Mouse (Mus musculus): ENCODE data around the gene Gm3238. TPM values are rescaled to one million over a fixed set of nuclear protein-coding genes. Genes with fewer than 3 reads are reported as not detected.
"Not testable (repeated sequence)": the region's sequence is repeated elsewhere in the genome, so short reads cannot be mapped to it uniquely, and the experiment has no call there.

Gm3238 gene
- polyA plus RNA-seq, 1 experiment from 2014 or later: not detected

GRCm38 (mm10) chr10:77797677-77798076, 26.6 kb upstream of the Gm3238 start:
- H3K9me3 ChIP-seq (ENCODE audit: control insufficient read depth, low read length): no peaks in the 10 kb centered on the region
- H3K27ac ChIP-seq (ENCODE audit: low read depth, low read length): no peak overlapping the region
- H3K4me2 ChIP-seq: no peak overlapping the region
- no peaks in the 10 kb centered on the region for H3K27me3 ChIP-seq (ENCODE audit: control insufficient read depth, insufficient read depth, low read length)
- ATAC-seq (ENCODE audit: low FRiP score): no peak
- peaks cover 2% of the 10 kb centered on the region; the same call in 1 of the 2 replicates for H3K4me1 ChIP-seq (ENCODE audit: control insufficient read depth, insufficient read depth, low read length)
- H3K36me3 ChIP-seq (ENCODE audit: control insufficient read depth, insufficient read depth, low read length): no peaks in the 10 kb centered on the region
- WGBS: 19% methylated on average over 3 of the region's 3 CpGs
- no peak overlapping the region for H3K9ac ChIP-seq (ENCODE audit: low read length)
- no peak overlapping the region for H3K4me3 ChIP-seq (ENCODE audit: low read depth, low read length)
- DNase-seq (ENCODE audit: low spot score, missing footprints): peak; percentile 85

GRCm38 (mm10) chr10:77794976-77795375, 23.9 kb upstream of the Gm3238 start, which contains the start of gene Gm9639:
TSS of gene Gm9639 (minus strand) at chr10:77795076.
- Histone ChIP-seq H3K9me3 (ENCODE audit: control insufficient read depth, low read length) (no peaks in the 10 kb centered on the region), H3K27me3 (ENCODE audit: control insufficient read depth, insufficient read depth, low read length) (no peaks in the 10 kb centered on the region), H3K27ac (ENCODE audit: low read depth, low read length) (no peak within 1 kb of the TSS), H3K36me3 (ENCODE audit: control insufficient read depth, insufficient read depth, low read length) (no peaks in the 10 kb centered on the region), H3K4me1 (ENCODE audit: control insufficient read depth, insufficient read depth, low read length) (peaks cover 2% of the 10 kb centered on the region; the same call in 1 of the 2 replicates), H3K9ac (ENCODE audit: low read length) (no peak within 1 kb of the TSS), H3K4me3 (ENCODE audit: low read depth, low read length) (no peak within 1 kb of the TSS), H3K4me2 (no peak within 1 kb of the TSS)
- whole genome bisulfite sequencing: 64% methylated on average over 2 of the region's 2 CpGs
- ATAC-seq (ENCODE audit: low FRiP score) (no peak), DNase-seq (ENCODE audit: low spot score, missing footprints) (peak; percentile 51)

GRCm38 (mm10) chr10:77788621-77789020, 17.5 kb upstream of the Gm3238 start:
- Histone ChIP-seq H3K27ac (ENCODE audit: low read depth, low read length) (no peak overlapping the region), H3K4me2 (no peak overlapping the region), H3K9me3 (ENCODE audit: control insufficient read depth, low read length) (no peaks in the 10 kb centered on the region), H3K9ac (ENCODE audit: low read length) (no peak overlapping the region), H3K27me3 (ENCODE audit: control insufficient read depth, insufficient read depth, low read length) (no peaks in the 10 kb centered on the region), H3K36me3 (ENCODE audit: control insufficient read depth, insufficient read depth, low read length) (no peaks in the 10 kb centered on the region), H3K4me1 (ENCODE audit: control insufficient read depth, insufficient read depth, low read length) (no peaks in the 10 kb centered on the region), H3K4me3 (ENCODE audit: low read depth, low read length) (no peak overlapping the region)
- peak; percentile 76 for DNase-seq (ENCODE audit: low spot score, missing footprints)
- WGBS: 88% methylated on average over 2 of the region's 2 CpGs
- no peak for ATAC-seq (ENCODE audit: low FRiP score)

- not testable (repeated sequence) for H3K27me3 ChIP-seq (ENCODE audit: control insufficient read depth, insufficient read depth, low read length); DNase-seq (ENCODE audit: low spot score, missing footprints); H3K4me1 ChIP-seq (ENCODE audit: control insufficient read depth, insufficient read depth, low read length); H3K4me3 ChIP-seq (ENCODE audit: low read depth, low read length); ATAC-seq (ENCODE audit: low FRiP score); H3K36me3 ChIP-seq (ENCODE audit: control insufficient read depth, insufficient read depth, low read length); H3K9ac ChIP-seq (ENCODE audit: low read length); H3K4me2 ChIP-seq; H3K27ac ChIP-seq (ENCODE audit: low read depth, low read length); H3K9me3 ChIP-seq (ENCODE audit: control insufficient read depth, low read length)
- WGBS: no CpG with 5 or more reads among the region's 1 CpGs
Measured at GRCm38 (mm10) chr10:77787876-77788275, 16.8 kb upstream of the Gm3238 start, which contains the start of gene Gm7137. TSS of gene Gm7137 (minus strand) at chr10:77788200.

GRCm38 (mm10) chr10:77783396-77783795, 12.3 kb upstream of the Gm3238 start:
- H3K27ac ChIP-seq (ENCODE audit: low read depth, low read length); H3K9me3 ChIP-seq (ENCODE audit: control insufficient read depth, low read length); H3K4me3 ChIP-seq (ENCODE audit: low read depth, low read length); H3K4me1 ChIP-seq (ENCODE audit: control insufficient read depth, insufficient read depth, low read length); H3K4me2 ChIP-seq; ATAC-seq (ENCODE audit: low FRiP score); DNase-seq (ENCODE audit: low spot score, missing footprints); H3K27me3 ChIP-seq (ENCODE audit: control insufficient read depth, insufficient read depth, low read length); H3K9ac ChIP-seq (ENCODE audit: low read length); H3K36me3 ChIP-seq (ENCODE audit: control insufficient read depth, insufficient read depth, low read length): not testable (repeated sequence)
- WGBS: 100% methylated on average over 1 of the region's 3 CpGs

GRCm38 (mm10) chr10:77782442-77782841, 11.3 kb upstream of the Gm3238 start, which contains the start of gene Gm3250:
TSS of gene Gm3250 (minus strand) at chr10:77782542.
- ATAC-seq (ENCODE audit: low FRiP score); DNase-seq (ENCODE audit: low spot score, missing footprints); H3K27me3 ChIP-seq (ENCODE audit: control insufficient read depth, insufficient read depth, low read length); H3K36me3 ChIP-seq (ENCODE audit: control insufficient read depth, insufficient read depth, low read length); H3K9me3 ChIP-seq (ENCODE audit: control insufficient read depth, low read length); H3K4me1 ChIP-seq (ENCODE audit: control insufficient read depth, insufficient read depth, low read length); H3K4me2 ChIP-seq; H3K9ac ChIP-seq (ENCODE audit: low read length); H3K4me3 ChIP-seq (ENCODE audit: low read depth, low read length); H3K27ac ChIP-seq (ENCODE audit: low read depth, low read length): not testable (repeated sequence)
- WGBS: no CpG with 5 or more reads among the region's 1 CpGs

- not testable (repeated sequence) for H3K9ac ChIP-seq (ENCODE audit: low read length); DNase-seq (ENCODE audit: low spot score, missing footprints)
- 62% methylated on average over 1 of the region's 1 CpGs for WGBS
Measured at GRCm38 (mm10) chr10:77776844-77777243, 5.7 kb upstream of the Gm3238 start, which contains the start of gene Gm7138. TSS of gene Gm7138 (minus strand) at chr10:77776944.

GRCm38 (mm10) chr10:77772142-77772541, 1.0 kb upstream of the Gm3238 start:
- not testable (repeated sequence) for DNase-seq (ENCODE audit: low spot score, missing footprints); H3K36me3 ChIP-seq (ENCODE audit: control insufficient read depth, insufficient read depth, low read length); H3K27ac ChIP-seq (ENCODE audit: low read depth, low read length); H3K9ac ChIP-seq (ENCODE audit: low read length); H3K9me3 ChIP-seq (ENCODE audit: control insufficient read depth, low read length); H3K4me1 ChIP-seq (ENCODE audit: control insufficient read depth, insufficient read depth, low read length); ATAC-seq (ENCODE audit: low FRiP score); H3K27me3 ChIP-seq (ENCODE audit: control insufficient read depth, insufficient read depth, low read length); H3K4me2 ChIP-seq; H3K4me3 ChIP-seq (ENCODE audit: low read depth, low read length)
- 75% methylated on average over 1 of the region's 3 CpGs for WGBS

More at GRCm38 (mm10) chr10:77776844-77777243, 5.7 kb upstream of the Gm3238 start, which contains the start of gene Gm7138:
- not testable (repeated sequence) for H3K27ac ChIP-seq (ENCODE audit: low read depth, low read length); H3K4me1 ChIP-seq (ENCODE audit: control insufficient read depth, insufficient read depth, low read length); H3K36me3 ChIP-seq (ENCODE audit: control insufficient read depth, insufficient read depth, low read length); H3K27me3 ChIP-seq (ENCODE audit: control insufficient read depth, insufficient read depth, low read length); ATAC-seq (ENCODE audit: low FRiP score); H3K9me3 ChIP-seq (ENCODE audit: control insufficient read depth, low read length); H3K4me2 ChIP-seq; H3K4me3 ChIP-seq (ENCODE audit: low read depth, low read length)

GRCm38 (mm10) chr10:77769727-77770126, 1.4 kb downstream of the Gm3238 start:
- DNase-seq (ENCODE audit: low spot score, missing footprints): no peak

More at GRCm38 (mm10) chr10:77769727-77770126, 1.4 kb downstream of the Gm3238 start:
- no peaks in the 10 kb centered on the region for H3K9me3 ChIP-seq (ENCODE audit: control insufficient read depth, low read length)
- H3K27me3 ChIP-seq (ENCODE audit: control insufficient read depth, insufficient read depth, low read length): no peaks in the 10 kb centered on the region
- H3K4me2 ChIP-seq: no peak overlapping the region
- WGBS: 74% methylated on average over 1 of the region's 1 CpGs
- no peaks in the 10 kb centered on the region for H3K36me3 ChIP-seq (ENCODE audit: control insufficient read depth, insufficient read depth, low read length)
- no peaks in the 10 kb centered on the region for H3K4me1 ChIP-seq (ENCODE audit: control insufficient read depth, insufficient read depth, low read length)
- no peak overlapping the region for H3K4me3 ChIP-seq (ENCODE audit: low read depth, low read length)
- ATAC-seq (ENCODE audit: low FRiP score): no peak
- no peak overlapping the region for H3K9ac ChIP-seq (ENCODE audit: low read length)
- H3K27ac ChIP-seq (ENCODE audit: low read depth, low read length): no peak overlapping the region

Measured in midbrain, embryonic 11.5 days (tissue).